Mouse (Mus musculus) C2C12 (cell line): ENCODE data around the gene Ppp2r5c.

Source experiments
- CTCF ChIP-seq: IDR thresholded peaks from one replicate; pipeline ENCODE4 v1.5.1; 2011; ENCODE audit not compliant: control insufficient read depth, insufficient read depth, insufficient read length
- FOSL1 ChIP-seq: IDR thresholded peaks from one replicate; pipeline ENCODE4 v1.8.0; 2011; ENCODE audit warnings: mild to moderate bottlenecking, low read length; ENCODE audit not compliant: poor library complexity, insufficient read depth, severe bottlenecking
- MAX ChIP-seq: IDR thresholded peaks from one replicate; pipeline ENCODE4 v1.6.1; 2011; ENCODE audit warnings: mild to moderate bottlenecking, control low read depth

DNA sequence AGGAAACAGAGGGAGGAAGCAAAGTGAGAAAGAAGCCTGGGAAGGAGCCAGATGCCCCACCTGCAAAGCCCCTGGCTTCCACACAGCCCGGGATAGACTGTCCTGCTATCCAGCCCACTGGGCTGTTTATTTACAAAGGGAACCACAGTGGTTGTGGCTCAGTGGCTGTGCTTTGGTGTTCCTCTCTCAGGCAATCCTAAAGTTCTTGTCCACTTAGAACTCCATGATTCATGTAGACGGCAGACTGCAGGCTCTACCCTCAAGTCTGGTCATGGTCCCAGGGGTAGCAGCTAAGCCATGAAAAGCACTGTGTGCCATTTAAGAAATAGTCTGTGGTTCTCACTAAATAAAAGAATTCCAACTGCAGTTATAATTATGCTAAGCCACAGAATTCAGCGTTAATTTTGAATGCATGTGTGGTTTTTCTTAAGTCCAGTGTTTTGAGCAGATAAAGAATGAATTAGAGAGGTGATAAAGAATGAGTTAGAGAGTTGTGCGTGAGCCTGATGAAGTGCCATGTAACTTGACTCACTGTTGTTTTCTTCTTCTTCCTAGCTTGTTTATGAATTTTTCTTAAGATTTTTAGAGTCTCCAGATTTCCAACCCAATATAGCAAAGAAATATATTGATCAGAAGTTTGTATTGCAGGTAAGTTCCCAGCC lies 98.3 kb downstream of the Ppp2r5c start:
- no peak for TF ChIP-seq CTCF
- no peak for TF ChIP-seq FOSL1
- TF ChIP-seq MAX = peak; percentile 14
